Mouse (Mus musculus) 3134 (cell line): ENCODE measurements around the gene Arhgef26.

Experiments
- DNase-seq: peaks from one replicate; pipeline ENCODE4 v3.0.0-alpha.2; 2011; ENCODE audit warnings: low spot score; ENCODE audit not compliant: insufficient read length; ENCODE audit errors: extremely low read depth

The Arhgef26 gene

GRCm38 (mm10) chr3:62443582-62444194, 105.5 kb downstream of the Arhgef26 start:
- DNase-seq: no peak

DNA sequence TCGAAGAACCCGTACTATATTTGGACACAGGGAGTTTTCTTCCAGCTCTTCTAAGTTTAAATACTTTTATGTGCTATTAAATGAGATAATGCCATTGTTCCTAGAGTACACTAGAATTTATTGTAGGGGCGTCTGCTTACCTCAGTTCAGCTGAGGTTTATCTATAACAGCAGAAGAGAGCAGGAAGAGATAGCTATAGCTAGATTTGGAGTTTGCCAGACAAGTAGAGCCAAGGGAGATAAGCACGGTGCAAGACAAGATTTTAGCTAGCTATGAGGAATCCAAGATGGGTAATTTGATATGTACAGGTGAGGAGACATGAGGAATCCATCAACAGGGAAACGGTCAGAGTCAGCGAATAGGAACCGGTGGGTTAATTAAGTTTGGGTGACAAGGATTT, 108.1 kb downstream of the Arhgef26 start:
- DNase-seq: no peak

DNA sequence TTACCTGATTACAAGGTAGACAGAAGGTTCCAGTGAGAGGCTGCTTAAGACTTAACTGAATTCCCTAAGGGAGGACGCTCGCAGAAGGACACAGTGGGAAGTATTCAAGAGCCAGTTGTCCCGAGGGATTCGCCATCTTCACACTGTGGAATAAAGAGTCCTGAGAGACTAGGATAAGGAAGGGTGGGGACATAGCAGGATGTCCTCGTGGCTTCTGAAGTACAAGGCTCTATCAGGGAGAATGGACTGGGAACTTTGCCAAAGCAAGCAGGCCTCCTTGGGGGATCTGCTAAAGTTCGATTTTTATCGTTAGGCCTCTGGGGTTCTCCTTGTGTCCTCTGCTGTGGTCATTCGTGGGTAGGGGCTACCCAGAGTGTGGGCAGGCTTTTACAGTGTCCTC, 109.0 kb downstream of the Arhgef26 start:
- DNase-seq: no peak

DNA sequence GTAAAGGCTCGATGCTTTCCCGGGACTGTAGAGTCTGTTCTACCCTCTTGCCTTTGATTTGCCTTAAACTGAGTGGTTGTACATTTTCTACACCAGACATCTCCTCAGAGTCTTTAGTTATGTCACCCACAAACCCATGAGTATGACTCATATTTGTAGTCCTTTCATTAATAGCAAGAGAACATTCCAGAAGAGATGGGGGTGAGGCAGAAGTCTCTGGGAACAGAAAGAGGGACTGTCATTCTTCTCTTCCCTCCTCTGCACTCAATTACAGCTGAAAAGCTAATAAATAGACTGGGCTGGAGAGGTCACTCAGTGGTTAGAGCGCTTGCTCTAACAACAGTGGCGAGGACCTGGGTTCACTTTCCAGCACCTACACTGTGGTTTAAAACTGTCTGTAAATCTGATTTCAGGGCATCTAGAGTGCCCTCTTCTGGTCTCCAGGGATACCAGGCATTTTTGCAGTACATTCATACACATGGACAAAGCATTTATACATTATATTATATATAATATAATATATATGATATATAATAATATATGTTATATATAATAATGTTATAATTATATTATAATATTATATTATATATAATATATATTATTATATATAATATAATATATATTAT, 111.8 kb downstream of the Arhgef26 start:
- DNase-seq: no peak

GRCm38 (mm10) chr3:62452961-62453360, 114.8 kb downstream of the Arhgef26 start:
- no peak for DNase-seq

DNA sequence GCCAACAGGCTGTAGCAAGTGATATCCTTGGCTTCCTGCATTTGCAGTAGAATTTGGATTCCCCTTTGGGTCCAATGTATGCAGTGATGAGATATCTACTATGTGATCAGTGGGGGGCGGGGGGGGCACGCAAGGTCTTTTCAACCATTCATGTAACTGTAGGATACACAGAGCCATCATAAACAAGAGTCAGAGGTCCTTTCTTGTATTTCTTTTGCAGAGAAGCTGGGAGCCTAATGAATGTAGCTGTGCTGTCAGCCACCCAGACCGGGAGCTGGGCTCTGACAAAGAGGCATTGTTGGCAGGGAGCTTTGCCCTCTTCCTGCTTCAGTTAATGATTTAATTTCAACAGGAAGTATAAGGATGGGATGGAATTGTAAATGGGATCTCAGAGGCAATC, 116.0 kb downstream of the Arhgef26 start:
- DNase-seq: no peak

- DNase-seq: no peak
Observed at GRCm38 (mm10) chr3:62455854-62456253, 117.7 kb downstream of the Arhgef26 start.

- no peak for DNase-seq
Observed at GRCm38 (mm10) chr3:62458284-62459013, 120.3 kb downstream of the Arhgef26 start.

- no peak for DNase-seq
Observed at GRCm38 (mm10) chr3:62459483-62459882, 121.3 kb downstream of the Arhgef26 start.

- no peak for DNase-seq
Observed at GRCm38 (mm10) chr3:62464276-62464675, 126.1 kb downstream of the Arhgef26 start.

GRCm38 (mm10) chr3:62470179-62470578, 132.0 kb downstream of the Arhgef26 start:
- DNase-seq: no peak

- DNase-seq: no peak
Observed at GRCm38 (mm10) chr3:62484340-62484739, 146.2 kb downstream of the Arhgef26 start.

GRCm38 (mm10) chr3:62492568-62492967, 154.4 kb downstream of the Arhgef26 start:
- no peak for DNase-seq

GRCm38 (mm10) chr3:62499327-62499726, 161.2 kb downstream of the Arhgef26 start:
- DNase-seq: no peak

- no peak for DNase-seq
Observed at GRCm38 (mm10) chr3:62505166-62505900, 167.2 kb downstream of the Arhgef26 start.

GRCm38 (mm10) chr3:62506488-62507205, 168.5 kb downstream of the Arhgef26 start, which contains the start of gene Dhx36:
TSS of gene Dhx36 (minus strand) at chr3:62507004.
- DNase-seq: peak; percentile 92

DNA sequence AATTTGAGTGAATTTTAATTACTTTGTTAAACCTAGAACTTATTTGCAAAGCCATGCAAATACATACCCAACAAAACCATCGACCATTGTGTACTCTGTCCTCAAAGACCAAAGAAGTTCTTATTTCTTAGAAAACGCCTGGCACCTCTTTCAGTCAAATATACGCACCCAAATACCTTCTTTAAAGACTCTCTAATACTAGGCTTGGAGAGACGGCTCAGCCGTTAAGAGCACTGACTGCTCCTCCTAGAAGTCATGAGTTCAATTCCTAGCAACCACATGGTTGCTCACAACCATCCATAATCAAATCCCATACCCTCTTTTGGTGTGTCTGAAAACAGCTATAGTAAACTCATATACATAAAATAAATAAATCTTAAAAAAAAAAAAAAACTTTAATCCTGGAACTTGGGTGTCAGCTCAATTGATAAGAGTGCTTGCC, 169.1 kb downstream of the Arhgef26 start:
- DNase-seq: no peak
